Mouse (Mus musculus): ENCODE results near the gene Glis2.

Glis2 gene

DNA sequence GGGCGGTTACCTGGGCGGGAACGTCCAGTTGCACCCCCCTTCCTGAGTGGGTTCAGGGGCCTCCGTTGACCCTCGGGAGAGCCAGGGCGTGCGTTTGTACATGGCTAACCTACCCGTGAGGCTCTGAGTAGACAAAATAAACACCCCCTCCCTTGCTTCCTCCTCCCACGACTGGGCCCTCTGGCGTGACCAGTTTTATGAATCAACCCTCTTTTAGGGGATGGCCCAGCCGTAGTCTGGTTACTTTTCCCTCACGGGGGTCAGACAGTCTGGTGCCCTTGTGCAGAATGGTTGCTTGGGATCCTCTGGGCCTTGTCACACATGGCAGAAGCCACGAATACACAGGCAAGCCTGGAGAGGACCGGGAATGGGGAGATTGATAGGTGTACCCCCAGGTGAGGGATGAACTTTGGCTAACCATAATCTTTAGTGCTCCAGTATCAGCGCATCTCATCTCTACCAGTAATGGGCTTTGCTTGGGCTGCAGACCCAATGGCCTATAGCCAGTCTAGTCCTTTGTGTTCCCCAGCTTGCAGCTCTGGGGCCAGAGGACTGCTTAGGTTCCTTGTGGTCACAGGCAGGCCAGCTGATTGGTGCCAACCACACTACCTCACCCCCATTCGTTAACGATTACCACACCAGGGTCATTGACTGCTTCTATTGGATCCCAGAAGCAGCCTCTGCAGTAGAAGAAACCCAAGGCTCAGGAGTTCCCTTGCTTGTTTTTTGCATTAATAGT, 45.9 kb downstream of the Glis2 start:
- peak; percentile 83 for DNase-seq (ENCODE audit: low spot score)

GRCm38 (mm10) chr16:4641119-4641838, 46.8 kb downstream of the Glis2 start:
- DNase-seq (ENCODE audit: low spot score), result peak; percentile 58

DNA sequence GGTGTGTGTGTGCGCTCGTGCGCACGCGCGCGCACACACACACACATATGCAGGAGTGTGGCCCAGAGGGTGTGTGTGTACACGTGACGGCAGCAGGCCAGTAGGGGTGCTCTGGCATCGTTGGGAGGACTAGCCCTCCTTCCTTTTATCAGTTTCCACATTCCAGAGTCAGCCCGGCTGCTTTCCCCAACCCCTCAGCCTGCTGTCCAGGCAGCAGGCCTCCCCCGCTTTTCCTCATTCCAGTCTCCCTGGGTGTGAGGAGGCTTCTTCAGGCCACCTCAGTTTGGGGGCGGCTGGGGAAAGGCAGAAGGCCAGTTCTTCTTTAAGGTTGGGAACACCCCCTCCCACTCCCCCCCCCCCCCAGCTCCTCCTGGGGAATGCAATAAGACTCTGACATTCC, 47.7 kb downstream of the Glis2 start:
- peak; percentile 81 for DNase-seq (ENCODE audit: low spot score)

GRCm38 (mm10) chr16:4642937-4643336, 48.4 kb downstream of the Glis2 start:
- DNase-seq (ENCODE audit: low spot score), result no peak

DNA sequence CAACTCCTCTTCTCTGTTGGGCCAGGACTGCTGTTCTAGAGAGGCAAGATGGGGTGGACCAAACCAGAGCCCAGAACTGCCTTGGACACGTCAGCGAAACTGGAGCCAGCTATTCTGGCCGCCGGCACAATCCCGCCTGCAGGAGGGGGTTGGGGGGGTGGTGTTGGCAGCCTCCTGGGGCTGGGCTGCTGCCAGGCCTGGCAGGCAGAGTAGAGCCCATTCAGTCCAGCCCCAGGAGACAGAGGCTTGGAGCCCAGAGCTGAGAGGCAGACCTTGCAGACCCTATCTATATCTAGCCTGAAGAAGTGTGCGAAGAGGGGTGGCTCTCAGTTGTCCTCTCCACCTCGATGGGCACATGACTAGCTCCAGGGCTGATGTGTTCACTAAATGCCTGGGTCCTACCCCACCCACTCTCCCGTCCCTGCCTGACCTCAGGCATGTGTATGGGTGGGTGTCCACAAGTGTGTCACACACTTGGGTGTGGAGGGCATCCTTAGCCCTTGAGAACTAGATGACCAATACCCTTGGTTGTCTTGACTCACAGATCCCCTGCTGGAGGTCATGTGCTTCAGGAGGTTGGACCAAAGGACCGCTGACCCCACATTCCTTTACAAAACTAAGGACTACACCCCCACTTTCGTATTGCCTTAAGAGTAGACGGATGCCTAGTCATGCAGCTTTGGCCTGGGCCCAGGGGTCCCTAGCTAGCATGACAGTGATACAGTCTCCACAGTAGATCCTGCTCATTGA, 49.3 kb downstream of the Glis2 start:
- peak; percentile 86 for DNase-seq (ENCODE audit: low spot score)

DNA sequence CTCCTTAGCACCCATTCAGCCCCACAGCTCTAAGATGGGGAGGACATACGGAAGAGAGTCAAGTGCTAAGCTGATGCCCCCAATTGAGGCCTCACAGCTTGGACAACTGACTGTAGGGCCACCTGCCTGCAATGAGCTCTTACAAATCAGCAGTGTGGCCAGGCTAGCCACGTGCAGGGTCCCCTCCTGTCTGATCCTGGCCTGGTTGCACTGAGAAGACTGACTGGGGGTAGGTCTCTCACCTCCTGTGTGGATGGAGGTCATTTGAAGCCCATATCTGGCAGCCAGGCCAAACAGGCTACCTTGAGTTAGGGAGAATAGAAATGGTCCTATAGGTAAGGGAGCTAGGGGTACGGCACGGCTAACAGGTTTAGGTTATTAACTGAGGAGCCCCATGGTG, 51.4 kb downstream of the Glis2 start:
- no peak for DNase-seq (ENCODE audit: low spot score)

DNA sequence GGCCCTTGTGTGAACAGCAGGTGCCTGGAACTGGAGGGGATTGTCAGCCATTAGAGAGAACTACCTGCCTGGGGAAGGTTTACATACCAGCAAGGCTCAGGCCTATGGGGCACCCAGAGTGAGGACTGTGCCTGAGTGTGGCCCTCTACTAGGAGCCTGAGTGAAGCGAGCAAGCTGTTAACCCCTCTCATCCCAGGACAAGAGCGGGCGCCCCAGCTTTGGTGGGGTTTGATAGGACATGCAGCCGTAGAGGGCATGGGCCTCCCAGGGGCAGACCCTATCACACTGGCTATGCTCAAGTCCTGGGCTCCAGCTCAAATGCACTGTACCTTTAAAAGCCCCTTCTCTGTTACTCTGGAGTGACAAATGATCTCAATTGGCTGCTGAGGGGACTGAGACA, 52.3 kb downstream of the Glis2 start:
- no peak for DNase-seq (ENCODE audit: low spot score)

DNA sequence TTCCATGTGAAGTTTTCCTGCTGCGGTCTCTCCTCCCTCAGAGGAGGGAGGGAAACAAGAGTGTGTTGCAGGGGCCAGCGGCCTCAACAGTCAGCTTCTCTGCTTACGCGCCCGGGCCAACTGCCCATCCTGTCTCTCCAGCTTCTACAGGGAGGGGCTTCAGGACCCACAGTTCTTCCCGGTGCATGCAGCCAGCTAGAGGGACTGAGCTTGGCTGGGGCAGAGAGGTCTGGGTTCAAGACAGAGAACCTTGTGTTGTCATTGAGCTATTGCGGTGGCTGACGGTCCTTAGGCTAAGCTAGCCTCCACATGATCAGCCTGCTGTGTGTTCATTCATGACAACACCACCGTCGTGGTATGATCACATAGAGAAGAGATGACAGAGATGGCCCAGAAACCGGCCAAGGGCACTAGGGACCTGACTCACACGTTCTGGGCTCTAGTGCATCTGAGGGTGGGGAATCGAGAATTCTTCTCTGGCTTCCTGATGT, 53.2 kb downstream of the Glis2 start:
- peak; percentile 53 for DNase-seq (ENCODE audit: low spot score)

DNA sequence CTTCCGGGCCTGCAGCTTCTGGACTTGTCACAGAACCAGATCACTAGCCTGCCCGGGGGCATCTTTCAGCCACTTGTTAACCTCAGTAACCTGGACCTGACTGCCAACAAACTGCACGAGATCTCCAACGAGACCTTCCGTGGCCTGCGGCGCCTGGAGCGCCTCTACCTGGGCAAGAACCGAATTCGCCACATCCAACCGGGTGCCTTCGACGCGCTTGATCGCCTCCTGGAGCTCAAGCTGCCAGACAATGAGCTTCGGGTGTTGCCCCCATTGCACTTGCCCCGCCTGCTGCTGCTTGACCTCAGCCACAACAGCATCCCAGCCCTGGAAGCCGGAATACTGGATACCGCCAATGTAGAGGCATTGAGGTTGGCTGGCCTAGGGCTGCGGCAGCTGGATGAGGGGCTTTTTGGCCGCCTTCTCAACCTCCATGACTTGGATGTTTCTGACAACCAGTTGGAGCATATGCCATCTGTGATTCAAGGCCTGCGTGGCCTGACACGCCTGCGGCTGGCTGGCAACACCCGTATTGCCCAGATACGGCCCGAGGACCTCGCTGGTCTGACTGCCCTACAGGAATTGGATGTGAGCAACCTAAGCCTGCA, 54.0 kb downstream of the Glis2 start:
- DNase-seq (ENCODE audit: low spot score), result no peak

DNA sequence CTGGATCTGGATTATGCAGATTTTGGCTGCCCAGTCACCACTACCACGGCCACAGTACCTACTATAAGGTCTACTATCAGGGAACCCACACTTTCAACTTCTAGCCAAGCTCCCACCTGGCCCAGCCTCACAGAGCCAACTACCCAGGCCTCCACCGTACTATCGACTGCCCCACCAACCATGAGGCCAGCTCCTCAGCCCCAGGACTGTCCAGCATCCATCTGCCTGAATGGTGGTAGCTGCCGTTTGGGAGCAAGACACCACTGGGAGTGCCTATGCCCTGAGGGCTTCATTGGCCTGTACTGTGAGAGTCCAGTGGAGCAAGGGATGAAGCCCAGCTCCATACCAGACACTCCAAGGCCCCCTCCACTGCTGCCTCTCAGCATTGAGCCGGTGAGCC, 54.7 kb downstream of the Glis2 start:
- DNase-seq (ENCODE audit: low spot score), result no peak

DNA sequence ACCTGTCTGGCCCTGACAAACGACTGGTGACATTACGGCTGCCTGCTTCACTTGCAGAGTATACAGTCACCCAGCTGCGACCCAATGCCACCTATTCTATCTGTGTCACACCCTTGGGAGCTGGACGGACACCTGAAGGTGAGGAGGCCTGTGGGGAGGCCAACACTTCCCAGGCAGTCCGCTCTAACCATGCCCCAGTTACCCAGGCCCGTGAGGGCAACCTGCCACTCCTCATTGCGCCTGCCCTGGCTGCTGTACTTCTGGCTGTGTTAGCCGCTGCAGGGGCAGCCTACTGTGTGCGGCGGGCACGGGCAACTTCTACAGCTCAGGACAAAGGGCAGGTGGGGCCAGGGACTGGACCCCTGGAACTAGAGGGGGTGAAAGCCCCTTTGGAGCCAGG, 55.2 kb downstream of the Glis2 start:
- DNase-seq (ENCODE audit: low spot score), result no peak

DNA sequence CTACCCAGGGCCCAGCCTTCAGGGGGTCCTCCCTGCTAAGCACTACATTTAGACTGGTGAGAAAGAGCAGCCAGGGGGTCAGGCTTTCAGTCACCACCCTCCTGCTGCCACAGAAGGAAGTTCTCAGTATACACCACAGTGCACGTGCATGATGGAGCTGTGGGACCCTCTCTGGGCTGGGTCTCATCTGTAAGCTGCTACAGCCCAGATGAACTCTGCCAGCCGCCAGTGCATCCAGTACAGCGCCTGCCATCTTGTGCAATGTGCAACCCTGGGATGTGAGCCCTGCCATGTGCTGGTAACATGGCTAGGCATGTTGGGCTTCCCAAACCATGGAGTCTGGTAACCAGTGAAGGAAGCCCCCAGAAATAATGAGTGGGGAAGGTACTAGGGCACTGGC, 55.6 kb downstream of the Glis2 start:
- no peak for DNase-seq (ENCODE audit: low spot score)

DNA sequence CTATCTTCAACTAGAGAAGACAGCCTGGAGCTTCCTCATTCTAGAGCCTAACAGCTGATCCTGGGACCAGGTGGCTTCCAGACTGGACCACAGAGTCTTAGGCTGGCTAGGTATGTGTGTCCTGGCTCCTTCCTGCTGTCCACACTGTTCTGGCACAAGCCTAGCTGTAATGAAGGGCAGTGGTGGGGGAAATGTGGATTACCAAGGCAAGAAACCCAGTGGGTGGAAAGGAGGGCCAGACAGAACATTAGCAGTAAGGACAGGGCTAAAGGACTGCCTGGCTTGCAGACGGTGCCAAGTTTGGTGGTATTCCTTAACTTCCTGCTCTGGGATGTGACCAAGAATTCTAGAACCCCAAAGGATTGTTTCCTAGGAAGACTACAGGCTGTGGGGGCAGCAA, 56.6 kb downstream of the Glis2 start:
- DNase-seq (ENCODE audit: low spot score), result peak; percentile 37

DNA sequence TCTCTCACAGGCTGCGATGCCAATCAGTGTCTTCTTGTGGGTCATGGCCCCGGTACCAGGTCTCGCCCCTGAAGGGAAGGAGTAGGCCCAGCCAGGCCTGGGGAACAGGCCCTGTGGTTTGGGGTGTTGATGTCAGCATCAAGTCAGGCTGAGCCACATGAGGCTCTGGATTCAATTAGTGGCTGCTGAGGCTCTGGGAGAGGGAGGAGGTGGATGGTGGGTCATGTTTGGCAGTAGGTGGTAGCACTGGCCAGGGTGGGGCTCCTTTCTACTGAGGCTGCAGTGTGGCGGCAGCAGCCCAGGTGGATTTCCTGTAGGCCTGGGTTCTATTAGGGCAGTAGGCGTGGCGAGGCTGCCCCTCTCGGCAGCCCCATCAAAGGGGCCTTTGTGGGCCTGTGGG, 57.1 kb downstream of the Glis2 start:
- DNase-seq (ENCODE audit: low spot score), result peak; percentile 49

DNA sequence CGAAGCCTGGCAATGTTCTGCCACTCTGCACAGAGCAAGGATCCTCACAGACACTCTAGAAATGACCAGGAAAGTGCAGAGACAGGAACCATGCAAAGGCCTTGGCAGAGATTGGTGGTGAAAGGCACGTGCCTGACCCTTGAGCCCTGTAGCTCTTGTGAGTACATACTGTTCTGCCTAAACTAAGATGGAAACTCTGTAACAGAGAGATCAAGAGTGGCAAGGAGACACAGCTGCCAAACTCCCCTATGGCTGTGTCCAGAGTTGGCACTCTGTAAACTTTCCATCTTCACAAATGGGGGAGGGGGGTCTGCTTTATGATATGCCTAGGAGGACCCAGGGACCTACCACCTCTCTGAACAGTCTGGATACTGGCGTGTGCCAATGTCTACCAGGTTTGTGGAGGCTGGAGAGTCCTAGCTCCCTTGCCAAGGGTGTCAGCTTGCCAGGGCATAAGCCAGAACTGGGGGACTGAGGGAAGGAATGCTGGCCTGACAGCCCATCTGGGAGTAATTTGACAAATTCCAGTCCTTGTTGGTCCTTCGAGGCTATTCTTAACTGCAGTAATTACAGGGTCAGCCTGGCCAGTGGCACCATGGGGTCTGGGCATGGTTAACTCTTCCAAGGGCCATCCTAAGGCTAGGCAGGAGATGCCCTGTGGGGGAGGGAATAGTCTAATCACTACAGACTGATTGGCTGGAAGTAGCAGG, 58.3 kb downstream of the Glis2 start:
- peak; percentile 71 for DNase-seq (ENCODE audit: low spot score)

GRCm38 (mm10) chr16:4654706-4655105, 60.2 kb downstream of the Glis2 start:
- no peak for DNase-seq (ENCODE audit: low spot score)

- DNase-seq (ENCODE audit: low spot score), result peak; percentile 66
Observed at GRCm38 (mm10) chr16:4655251-4655734, 60.8 kb downstream of the Glis2 start.

DNA sequence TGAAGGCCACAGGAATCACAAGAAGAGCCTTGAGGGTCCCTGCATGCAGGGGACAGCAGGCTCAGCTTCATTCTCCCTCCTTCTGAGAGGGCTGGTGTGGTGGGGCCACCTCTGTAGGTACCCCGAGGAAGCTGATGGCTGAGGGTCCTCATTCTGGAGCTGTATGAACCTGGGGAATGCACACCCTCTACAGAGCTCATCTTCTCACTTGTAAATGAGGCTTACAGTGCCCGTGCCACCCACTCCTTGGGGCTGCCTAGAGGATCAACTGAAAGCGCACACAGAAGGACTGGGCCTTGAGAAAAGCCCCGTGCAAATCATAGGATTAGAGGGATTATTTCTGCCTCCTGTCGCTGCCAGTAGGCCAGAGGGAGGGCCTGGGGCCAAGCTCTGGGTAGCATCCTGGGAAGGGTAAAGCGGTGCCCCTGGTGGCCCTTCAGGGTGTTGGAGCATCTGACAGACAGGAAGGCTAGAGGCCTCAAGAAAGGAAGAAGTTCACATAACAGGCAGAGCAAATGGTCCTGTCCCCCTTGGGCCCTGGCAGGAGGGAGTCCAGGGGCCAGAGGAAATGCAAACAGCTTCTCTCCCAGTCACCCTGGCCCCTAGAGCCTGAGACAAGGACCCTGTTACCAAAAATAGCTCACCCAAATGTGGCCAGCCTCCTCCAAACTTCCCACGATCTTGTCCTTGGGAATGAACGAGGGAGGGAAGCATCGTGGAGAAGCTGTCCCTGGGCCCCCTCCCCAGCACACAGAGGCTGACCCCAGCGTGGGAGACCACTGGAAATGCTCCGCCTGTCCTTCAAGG, 61.5 kb downstream of the Glis2 start:
- DNase-seq (ENCODE audit: low spot score), result peak; percentile 81

- no peak for DNase-seq (ENCODE audit: low spot score)
Observed at GRCm38 (mm10) chr16:4656571-4657081, 62.1 kb downstream of the Glis2 start.

DNA sequence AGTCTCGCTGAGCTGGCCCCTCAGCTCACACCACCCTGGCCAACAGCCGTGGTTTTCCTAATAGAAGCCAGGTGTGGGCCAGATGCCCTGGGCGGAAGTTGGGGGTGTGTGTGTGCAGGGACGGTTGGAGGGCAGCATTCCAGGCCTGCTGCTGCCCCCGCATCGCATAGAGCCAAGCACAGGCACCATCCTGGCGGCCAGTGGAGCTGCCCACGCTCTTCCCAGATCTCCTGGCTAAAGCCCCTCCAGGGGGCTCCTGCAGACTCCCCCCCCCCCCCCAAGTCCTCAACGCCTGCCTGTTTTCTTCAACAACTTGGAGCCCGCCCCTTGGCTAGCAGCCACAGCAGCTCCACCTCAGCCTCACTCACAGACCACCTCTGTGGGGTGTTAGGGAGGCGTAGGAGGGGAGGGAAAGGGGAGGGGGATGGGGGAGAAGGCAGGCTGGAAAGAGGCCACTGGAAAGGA, 64.3 kb downstream of the Glis2 start:
- DNase-seq (ENCODE audit: low spot score), result peak; percentile 63
